Mouse (Mus musculus) brain, embryonic 14.5 days (tissue): Measurements from ENCODE around the gene Ube2l3. TPM values are rescaled to one million over a fixed set of nuclear protein-coding genes. Genes with fewer than 3 reads are reported as not detected.

Source experiments
- DNase-seq: peaks from one replicate; pipeline ENCODE4 v3.0.0-alpha.2; 2011; ENCODE audit warnings: low read depth
- CTCF ChIP-seq: fragments of 200-500 bp; IDR thresholded peaks from 2 replicates; pipeline ENCODE4 v1.5.1; 2012; ENCODE audit warnings: inconsistent platforms, mild to moderate bottlenecking, moderate library complexity, borderline replicate concordance; ENCODE audit not compliant: insufficient read depth, insufficient read length; ENCODE audit errors: extremely low read depth
- POLR2A ChIP-seq: fragments of 200-500 bp; IDR thresholded peaks from 2 replicates; pipeline ENCODE4 v1.6.1; 2012; ENCODE audit warnings: mild to moderate bottlenecking, inconsistent platforms, borderline replicate concordance; ENCODE audit not compliant: poor library complexity, insufficient read depth, insufficient read length, severe bottlenecking; ENCODE audit errors: extremely low read depth
- polyA plus RNA-seq: library from polyadenylated mRNA; depleted of rRNA; stranded (reverse); fragments of >200 nt; gene quantifications from 2 replicates; pipeline ENCODE4 v1.2.3, GENCODE M21; 2012; rRNA removed

The Ube2l3 gene
- polyA plus RNA-seq, 1 experiment: 127 TPM

- DNase-seq: peak; percentile 70
- TF ChIP-seq POLR2A (no peak), CTCF (no peak)
Measured at GRCm38 (mm10) chr16:17124119-17124870, 78.2 kb downstream of the Ube2l3 start.

GRCm38 (mm10) chr16:17121569-17121968, 80.9 kb downstream of the Ube2l3 start:
- TF ChIP-seq CTCF (no peak), POLR2A (no peak)
- DNase-seq: peak; percentile 56

DNA sequence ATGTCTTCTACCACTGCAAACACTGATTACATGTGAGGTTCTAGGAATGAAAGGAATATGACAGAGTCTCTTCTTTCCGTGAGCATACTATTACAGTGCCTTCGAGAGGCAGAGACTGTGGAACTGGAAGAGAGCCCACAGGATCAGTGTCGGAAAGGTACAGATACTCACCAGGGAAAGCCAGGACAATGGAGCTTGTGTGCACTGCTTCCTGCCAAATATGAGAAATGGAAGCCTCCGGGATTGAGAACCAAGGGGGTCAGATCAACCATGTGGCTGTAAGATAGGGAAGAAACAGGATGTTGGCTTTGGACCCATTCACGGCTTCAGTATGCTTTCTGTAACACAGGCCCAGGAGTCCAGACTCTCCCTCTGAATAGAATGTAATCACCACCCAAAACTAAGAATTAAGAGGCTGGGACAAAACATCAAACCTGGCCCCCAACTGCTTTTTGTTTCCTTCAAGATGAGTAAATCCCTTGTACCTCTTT, 85.1 kb downstream of the Ube2l3 start:
- TF ChIP-seq POLR2A (no peak), CTCF (no peak)
- DNase-seq: no peak

DNA sequence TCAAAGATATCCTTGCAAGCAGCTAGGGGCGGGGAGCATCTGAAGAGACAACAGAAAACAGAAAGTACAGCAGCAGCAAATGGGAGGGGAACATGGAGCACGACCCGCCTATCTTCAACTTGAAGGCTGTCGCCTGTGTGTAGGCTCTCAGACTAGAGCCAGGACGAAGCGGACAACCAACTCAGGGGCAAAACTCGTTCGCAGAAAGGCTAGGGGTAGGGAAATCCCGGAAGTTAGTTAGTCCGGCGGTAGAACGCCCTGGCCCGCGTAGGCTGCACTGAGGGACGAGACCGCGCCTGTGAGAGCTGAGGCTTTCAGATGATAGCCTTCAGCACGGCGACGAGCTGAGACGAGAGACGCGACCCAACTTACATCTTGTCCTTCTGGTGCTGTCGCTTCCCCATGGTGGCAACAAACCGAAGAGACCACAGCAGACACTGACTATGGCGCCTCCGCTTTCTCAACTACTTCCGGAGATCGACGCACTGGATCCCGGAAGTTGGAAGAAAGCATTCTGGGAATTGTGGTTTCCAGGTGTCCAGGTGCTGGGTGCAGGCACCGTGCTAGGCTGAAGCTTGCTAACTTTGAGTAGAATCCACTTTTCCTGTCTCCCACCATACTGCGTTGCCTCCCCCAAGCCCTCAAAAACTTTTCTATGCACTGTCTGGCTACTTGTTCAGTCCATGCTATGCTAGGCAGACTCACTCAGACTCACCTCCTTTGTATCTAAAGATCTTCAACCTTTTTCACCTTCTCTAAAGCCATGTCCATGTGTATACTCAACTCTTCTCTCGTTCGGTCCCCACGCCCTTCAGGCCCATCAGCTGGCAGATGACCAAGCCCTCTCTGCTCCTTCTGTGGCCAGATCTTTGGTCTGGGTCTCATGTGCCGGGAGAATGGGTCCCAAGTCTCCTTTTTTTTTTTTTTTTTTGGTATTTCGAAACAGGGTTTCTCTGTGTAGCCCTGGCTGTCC, 91.4 kb downstream of the Ube2l3 start, which contains the start of gene Ppil2:
Ppil2 (minus strand) TSS at position 487 of the 973 bp plus-strand sequence.
- TF ChIP-seq POLR2A (peak; percentile 23; the same call in 1 of the 2 replicates), CTCF (no peak)
- DNase-seq: peak; percentile 92

DNA sequence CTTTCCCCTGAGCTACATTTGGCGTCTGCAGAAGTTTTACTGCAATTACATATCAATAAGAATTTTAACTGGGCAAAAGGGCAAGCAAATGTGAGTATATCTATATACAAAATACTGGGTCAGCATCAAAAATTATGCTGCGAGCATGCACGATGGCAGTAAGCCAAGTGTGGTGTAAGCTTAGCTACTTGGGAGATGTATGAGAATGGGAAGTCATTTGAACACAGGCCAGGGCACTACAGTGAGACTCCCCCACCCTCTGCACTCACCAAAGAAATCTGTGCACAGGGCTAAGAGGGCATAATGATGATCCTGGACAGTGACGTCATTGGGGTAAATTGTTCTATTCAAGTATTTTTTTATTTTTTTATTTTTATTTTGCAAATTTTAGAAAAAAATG, 97.8 kb downstream of the Ube2l3 start:
- DNase-seq: no peak
- no peak for TF ChIP-seq POLR2A

- DNase-seq: peak; percentile 82
Measured at GRCm38 (mm10) chr16:17102630-17103220, 99.7 kb downstream of the Ube2l3 start.

More at GRCm38 (mm10) chr16:17102630-17103220, 99.7 kb downstream of the Ube2l3 start:
- TF ChIP-seq CTCF (no peak), POLR2A (no peak)

Other genes with a start within 250 kb of the Ube2l3 start
- 160 and 166 TPM in 2 replicates for gene Mapk1, start 219.3 kb downstream of the Ube2l3 start, polyA plus RNA-seq
- gene Ypel1, start 133.0 kb downstream of the Ube2l3 start, polyA plus RNA-seq: 74.8 and 97.9 TPM in 2 replicates
- gene Ppil2, start 91.4 kb downstream of the Ube2l3 start, polyA plus RNA-seq: 134 and 157 TPM in 2 replicates
- gene 2610318N02Rik, start 77.5 kb downstream of the Ube2l3 start, polyA plus RNA-seq: 35.9 and 55.8 TPM in 2 replicates
- 20.2 and 23.4 TPM in 2 replicates for gene Sdf2l1, start 70.3 kb downstream of the Ube2l3 start, polyA plus RNA-seq
- 41.9 and 51.4 TPM in 2 replicates for gene Ydjc, start 58.0 kb downstream of the Ube2l3 start, polyA plus RNA-seq
- gene Ccdc116, start 55.4 kb downstream of the Ube2l3 start, polyA plus RNA-seq: 5.4 and 6.2 TPM in 2 replicates
- 1.3 and 2.2 TPM in 2 replicates for gene Rimbp3, start 6.0 kb upstream of the Ube2l3 start, polyA plus RNA-seq
- 12.1 and 16.4 TPM in 2 replicates for gene Hic2, start 30.9 kb upstream of the Ube2l3 start, polyA plus RNA-seq
- 46.6 and 63.5 TPM in 2 replicates for gene Tmem191c, start 73.4 kb upstream of the Ube2l3 start, polyA plus RNA-seq
- 0.93 and 0.98 TPM in 2 replicates for gene Serpind1, start 128.7 kb upstream of the Ube2l3 start, polyA plus RNA-seq
- 9.5 and 19.6 TPM in 2 replicates for gene Snap29, start 203.3 kb upstream of the Ube2l3 start, polyA plus RNA-seq
- 131 and 151 TPM in 2 replicates for gene Pi4ka, start 203.7 kb upstream of the Ube2l3 start, polyA plus RNA-seq
- gene Crkl, start 249.3 kb upstream of the Ube2l3 start, polyA plus RNA-seq: 58.5 and 66.4 TPM in 2 replicates